Mouse (Mus musculus) MEL (cell line): ENCODE results near the gene Ccser1.

Experiments
- BHLHE40 ChIP-seq: IDR thresholded peaks from 2 replicates; pipeline ENCODE4 v1.6.1; 2012; ENCODE audit warnings: low read depth, mild to moderate bottlenecking, inconsistent platforms, low read length, improper control_type of control experiment, borderline replicate concordance
- CTCF ChIP-seq, 3 experiments: IDR thresholded peaks in 2 of 3; conservative IDR thresholded peaks in 1 of 3; 2 replicates each; pipeline ENCODE4 v1.5.1; 2011 to 2012; ENCODE audit warnings: low read length in 3 of 3, low read depth in 2 of 3, mild to moderate bottlenecking in 2 of 3, improper control_type of control experiment in 1 of 3, inconsistent platforms in 1 of 3, mixed read lengths in 1 of 3, moderate library complexity in 1 of 3; ENCODE audit not compliant: control insufficient read depth in 1 of 3, insufficient read depth in 1 of 3, poor library complexity in 1 of 3, severe bottlenecking in 1 of 3
- E2F4 ChIP-seq: IDR thresholded peaks from 2 replicates; pipeline ENCODE4 v1.6.1; 2011; ENCODE audit warnings: low read depth, low read length, improper control_type of control experiment, borderline replicate concordance
- GATA1 ChIP-seq: IDR thresholded peaks from 2 replicates; pipeline ENCODE4 v1.6.1; 2011; ENCODE audit warnings: low read depth, low read length, improper control_type of control experiment
- MAZ ChIP-seq: IDR thresholded peaks from 2 replicates; pipeline ENCODE4 v1.6.1; 2012; ENCODE audit warnings: low read depth, mild to moderate bottlenecking, inconsistent platforms, low read length, improper control_type of control experiment
- NELFE ChIP-seq: IDR thresholded peaks from 2 replicates; pipeline ENCODE4 v1.6.1; 2011; ENCODE audit warnings: low read depth, low read length, improper control_type of control experiment
- NRF1 ChIP-seq: IDR thresholded peaks from 2 replicates; pipeline ENCODE4 v1.6.1; 2014; ENCODE audit warnings: low read depth, mild to moderate bottlenecking, inconsistent platforms, low read length, improper control_type of control experiment, moderate library complexity; ENCODE audit not compliant: poor library complexity, insufficient read depth, severe bottlenecking
- POLR2AphosphoS5 ChIP-seq: IDR thresholded peaks from 2 replicates; pipeline ENCODE4 v1.6.1; 2012; ENCODE audit warnings: low read depth, borderline replicate concordance, mild to moderate bottlenecking, inconsistent platforms, low read length, moderate library complexity, mixed read lengths
- RCOR1 ChIP-seq: IDR thresholded peaks from 2 replicates; pipeline ENCODE4 v1.6.1; 2012; ENCODE audit warnings: low read depth, mild to moderate bottlenecking, inconsistent platforms, low read length, improper control_type of control experiment
- SIN3A ChIP-seq: IDR thresholded peaks from 2 replicates; pipeline ENCODE4 v1.6.1; 2012; ENCODE audit warnings: low read length, improper control_type of control experiment, inconsistent platforms
- TCF12 ChIP-seq: IDR thresholded peaks from 2 replicates; pipeline ENCODE4 v1.6.1; 2014; ENCODE audit warnings: low read depth, mild to moderate bottlenecking, inconsistent platforms, low read length, improper control_type of control experiment, moderate library complexity
- UBTF ChIP-seq: IDR thresholded peaks from 2 replicates; pipeline ENCODE4 v1.6.1; 2012; ENCODE audit warnings: low read depth, mild to moderate bottlenecking, inconsistent platforms, low read length, improper control_type of control experiment, moderate library complexity, borderline replicate concordance; ENCODE audit not compliant: insufficient read depth
- USF1 ChIP-seq: IDR thresholded peaks from 2 replicates; pipeline ENCODE4 v1.6.1; 2014; ENCODE audit warnings: low read depth, mild to moderate bottlenecking, inconsistent platforms, low read length, improper control_type of control experiment, moderate library complexity

- no peak for TF ChIP-seq RCOR1
- no peak for TF ChIP-seq CTCF (IDR thresholded peaks at IDR 0.05 in 2 of 3, conservative IDR thresholded peaks at IDR 0.05 in 1 of 3; ENCODE audit: control insufficient read depth in 1 of 3, insufficient read depth in 1 of 3, low read depth in 2 of 3, low read length in 3 of 3, poor library complexity in 1 of 3, severe bottlenecking in 1 of 3)
- no peak for TF ChIP-seq E2F4
- no peak for TF ChIP-seq GATA1
- TF ChIP-seq BHLHE40, result no peak
- no peak for TF ChIP-seq MAZ
- no peak for TF ChIP-seq UBTF
- TF ChIP-seq POLR2AphosphoS5, result no peak
- no peak for TF ChIP-seq SIN3A
- no peak for TF ChIP-seq USF1
- TF ChIP-seq NELFE, result no peak
- no peak for TF ChIP-seq NRF1
- no peak for TF ChIP-seq TCF12
These were observed 71.1 kb downstream of the Ccser1 start for GRCm38 (mm10) chr6:61251232-61251631.
